Comparison of ENCODE assay signal across 28 mouse cellular contexts in genomic region chr6:99162716-99163115, GRCm38 (mm10).
A peak's percentile ranks its signal among the peaks of the same experiment; 100 is the strongest.
DNase-seq lines count a peak whose midpoint lies in the region; ATAC-seq and TF ChIP-seq lines count a peak whose summit lies in the region.
"Had no signal": no experiment of that assay in that cellular context is flagged by ENCODE, and none has a peak within 500 bp of the region (broad histone marks: within the 10 kb centered on the region; RNA-seq: fewer than 3 reads in every experiment).

No protein-coding gene starts in this region.

- H3K9ac ChIP-seq in forebrain, embryonic 12.5 days, result no peak overlapping the region
- no peak overlapping the region for H3K9ac ChIP-seq in kidney, embryonic 14.5 days (ENCODE audit: low read depth, low read length)
- H3K9ac ChIP-seq: embryonic facial prominence, embryonic 13.5 days; forebrain, postnatal 0 days; heart, embryonic 12.5 days; heart, embryonic 15.5 days; hindbrain, embryonic 13.5 days had no signal

- no peak for TF ChIP-seq POLR2A in kidney, adult 2 months (IDR thresholded peaks at IDR 0.05; ENCODE audit: low read depth, low read length)

- H3K27ac ChIP-seq in forebrain, embryonic 10.5 days, result peak overlapping the region; percentile 11; the same call in 1 of the 2 replicates
- no peak overlapping the region for H3K27ac ChIP-seq in forebrain, embryonic 12.5 days
- H3K27ac ChIP-seq in kidney, adult 2 months (ENCODE audit: insufficient read depth, low read depth, low read length), result no peak overlapping the region
- H3K27ac ChIP-seq in kidney, embryonic 14.5 days (ENCODE audit: low read depth, low read length), result no peak overlapping the region
- H3K27ac ChIP-seq: embryonic facial prominence, embryonic 13.5 days; heart, embryonic 15.5 days; hindbrain, embryonic 10.5 days; hindbrain, embryonic 13.5 days had no signal

- H3K27me3 ChIP-seq in forebrain, embryonic 10.5 days (ENCODE audit: poor library complexity, severe bottlenecking), result no peaks in the 10 kb centered on the region
- H3K27me3 ChIP-seq in forebrain, embryonic 12.5 days, result no peaks in the 10 kb centered on the region
- no peaks in the 10 kb centered on the region for H3K27me3 ChIP-seq in kidney, adult 2 months (replicated peaks; ENCODE audit: control insufficient read depth, insufficient read depth, low read length)
- no peaks in the 10 kb centered on the region for H3K27me3 ChIP-seq in kidney, embryonic 14.5 days (ENCODE audit: control insufficient read depth, insufficient read depth, low read length)
- H3K27me3 ChIP-seq: CH12.LX; heart, embryonic 12.5 days; heart, embryonic 15.5 days; hindbrain, embryonic 13.5 days; Patski had no signal

- 89% methylated on average over 15 of the region's 15 CpGs for WGBS in forebrain, embryonic 10.5 days
- 89% methylated on average over 15 of the region's 15 CpGs for WGBS in forebrain, embryonic 12.5 days
- WGBS in kidney, adult 2 months, result 62% methylated on average over 15 of the region's 15 CpGs
- WGBS in kidney, embryonic 14.5 days, result 74% methylated on average over 15 of the region's 15 CpGs

- peaks cover 32% of the 10 kb centered on the region for H3K4me1 ChIP-seq in forebrain, embryonic 10.5 days
- 0 out of 2 replicates have a peak, but pooled peaks cover 4% of the 10 kb centered on the region for H3K4me1 ChIP-seq in forebrain, embryonic 12.5 days
- no peaks in the 10 kb centered on the region for H3K4me1 ChIP-seq in kidney, adult 2 months (ENCODE audit: control insufficient read depth, insufficient read depth, low read length)
- peaks cover 11% of the 10 kb centered on the region for H3K4me1 ChIP-seq in kidney, embryonic 14.5 days (ENCODE audit: control insufficient read depth, insufficient read depth, low read length)

- DNase-seq in forebrain, embryonic 10.5 days (ENCODE audit: extremely low spot score, low spot score), result no peak
- peak; percentile 33 for DNase-seq in kidney, adult 2 months
- no peak for DNase-seq in kidney, adult 11 months
- DNase-seq in kidney, postnatal 14 days, result peak; percentile 20
- DNase-seq in kidney, postnatal 36 days, result peak; percentile 25 to 50
- DNase-seq: adrenal gland, postnatal 10 days; adrenal gland, postnatal 36 days; B cell, adult 2 months; cerebellum, adult 18-20 months; cerebellum, adult 9-10 months; cerebellum, postnatal 14 days; forebrain, postnatal 0 days; gastrocnemius, postnatal 25 days; heart, postnatal 10 days; heart, postnatal 36 days had no signal

- H3K4me3 ChIP-seq in forebrain, embryonic 10.5 days, result no peak overlapping the region
- no peak overlapping the region for H3K4me3 ChIP-seq in forebrain, embryonic 12.5 days (replicated peaks)
- H3K4me3 ChIP-seq in kidney, adult 2 months (ENCODE audit: insufficient read depth, low read depth, low read length), result no peak overlapping the region
- no peak overlapping the region for H3K4me3 ChIP-seq in kidney, embryonic 14.5 days (ENCODE audit: low read length)
- H3K4me3 ChIP-seq: embryonic facial prominence, embryonic 13.5 days; erythroblast, embryonic 14.5 days; heart, embryonic 12.5 days; heart, embryonic 15.5 days; hindbrain, embryonic 10.5 days; hindbrain, embryonic 13.5 days had no signal

- no peak overlapping the region for H3K4me2 ChIP-seq in forebrain, embryonic 12.5 days
- H3K4me2 ChIP-seq in kidney, embryonic 14.5 days (replicated peaks; ENCODE audit: low read depth, low read length), result no peak overlapping the region
- H3K4me2 ChIP-seq: embryonic facial prominence, embryonic 13.5 days; heart, embryonic 12.5 days; heart, embryonic 15.5 days; hindbrain, embryonic 13.5 days had no signal

- ATAC-seq in forebrain, embryonic 12.5 days (ENCODE audit: low FRiP score), result no peak
- ATAC-seq in kidney, embryonic 14.5 days (ENCODE audit: low FRiP score, low TSS enrichment), result no peak
- ATAC-seq: forebrain, embryonic 14.5 days; forebrain, postnatal 0 days; hindbrain, embryonic 16.5 days; Patski had no signal

- no peaks in the 10 kb centered on the region for H3K9me3 ChIP-seq in forebrain, embryonic 10.5 days
- no peaks in the 10 kb centered on the region for H3K9me3 ChIP-seq in forebrain, embryonic 12.5 days
- H3K9me3 ChIP-seq in kidney, embryonic 14.5 days (ENCODE audit: control insufficient read depth, low read length), result no peaks in the 10 kb centered on the region
- H3K9me3 ChIP-seq: embryonic facial prominence, embryonic 13.5 days; G1E; heart, embryonic 12.5 days; heart, embryonic 15.5 days; hindbrain, embryonic 10.5 days; hindbrain, embryonic 13.5 days had no signal

- H3K36me3 ChIP-seq in forebrain, embryonic 10.5 days (replicated peaks), result no peaks in the 10 kb centered on the region
- no peaks in the 10 kb centered on the region for H3K36me3 ChIP-seq in forebrain, embryonic 12.5 days (replicated peaks)
- H3K36me3 ChIP-seq in kidney, adult 2 months (ENCODE audit: control insufficient read depth, insufficient read depth, low read length), result no peaks in the 10 kb centered on the region; the same call in 1 of the 2 replicates
- H3K36me3 ChIP-seq in kidney, embryonic 14.5 days (ENCODE audit: control insufficient read depth, insufficient read depth, low read length), result no peaks in the 10 kb centered on the region
- H3K36me3 ChIP-seq: embryonic facial prominence, embryonic 13.5 days; heart, embryonic 15.5 days; hindbrain, embryonic 10.5 days; hindbrain, embryonic 13.5 days had no signal

- no peak for TF ChIP-seq CTCF in kidney, adult 2 months (conservative IDR thresholded peaks at IDR 0.05; ENCODE audit: insufficient read depth, insufficient read length, low read depth, low read length)

Comparison
In these comparisons a context has a peak if more than half of its experiments do, and no peak if none do; other contexts are left out.
1. DNase-seq: peak in kidney, adult 2 months (single experiment), kidney, postnatal 14 days (single experiment) and kidney, postnatal 36 days (2 of 2); none in forebrain, embryonic 10.5 days (single experiment) and kidney, adult 11 months (single experiment).